Mouse (Mus musculus) E14TG2a.4 (cell line): ENCODE measurements at regions not wholly inside any gene's neighbourhood (a gene's known extent, or its start where the extent isn't known, plus 50 kb on each side); places are given as distances from the start of the nearest gene placed in this dataset.

ENCODE experiments used
- CTCF ChIP-seq: conservative IDR thresholded peaks from 2 replicates; pipeline ENCODE4 v1.5.1; 2014; ENCODE audit warnings: low read length
- NANOG ChIP-seq: IDR thresholded peaks from 2 replicates; pipeline ENCODE4 v1.6.1; 2014; ENCODE audit warnings: borderline replicate concordance, low read length, mixed read lengths
- POU5F1 ChIP-seq: IDR thresholded peaks from 2 replicates; pipeline ENCODE4 v1.6.1; 2014; ENCODE audit warnings: low read length, borderline replicate concordance

- no peak for TF ChIP-seq CTCF
- TF ChIP-seq NANOG: no peak
- no peak for TF ChIP-seq POU5F1
These were observed 315.7 kb downstream of the Fgf10 start for GRCm38 (mm10) chr13:118985285-118985684.
